ENCODE assay signal across 11 mouse cellular contexts in the genomic region with DNA sequence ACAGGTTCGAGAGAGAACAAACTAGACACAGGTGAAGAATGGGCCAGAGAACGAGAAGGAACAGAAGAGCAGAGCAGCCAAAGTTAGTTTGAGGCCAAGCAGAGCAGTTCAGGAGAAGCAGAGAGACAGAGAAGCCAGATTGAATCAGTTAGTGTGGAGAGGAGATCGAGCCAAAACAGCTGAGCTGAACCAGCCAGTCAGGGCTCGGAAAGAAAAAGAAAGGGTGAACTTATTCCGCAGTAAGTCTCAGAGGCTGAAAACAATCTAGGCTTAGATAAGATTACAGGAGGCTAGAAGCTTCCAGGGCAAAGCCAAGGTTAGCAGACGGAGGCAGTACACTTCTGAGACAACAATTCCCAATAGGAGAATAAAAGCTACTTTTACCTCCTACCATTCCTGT. TPM values are rescaled to one million over a fixed set of nuclear protein-coding genes. Genes with fewer than 3 reads are reported as not detected.
DNase-seq lines count a peak whose midpoint lies in the region; ATAC-seq and TF ChIP-seq lines count a peak whose summit lies in the region.
"Had no signal": no experiment of that assay in that cellular context is flagged by ENCODE, and none has a peak within 500 bp of the region (broad histone marks: within the 10 kb centered on the region; RNA-seq: fewer than 3 reads in every experiment).

No protein-coding gene starts in this region.

- H3K9me3 ChIP-seq in lung, postnatal 0 days (ENCODE audit: low read length): no peaks in the 10 kb centered on the region

- intact Hi-C loops in left cerebral cortex, postnatal 4 days (cut with DNase I): no loop called here

- no peak for TF ChIP-seq CTCF in lung, adult 2 months (IDR thresholded peaks at IDR 0.05; ENCODE audit: insufficient read depth, low read length)
- no peak for TF ChIP-seq CTCF in lung, postnatal 0 days (IDR thresholded peaks at IDR 0.05)

- H3K4me3 ChIP-seq in lung, adult 2 months (replicated peaks; ENCODE audit: extremely low read depth, low read depth, low read length): no peak overlapping the region
- H3K4me3 ChIP-seq in lung, postnatal 0 days (ENCODE audit: low read depth, low read length): no peak overlapping the region

- H3K27ac ChIP-seq in lung, postnatal 0 days (ENCODE audit: low read length): no peak overlapping the region

- TF ChIP-seq POLR2A in lung, adult 2 months (IDR thresholded peaks at IDR 0.05; ENCODE audit: borderline replicate concordance, extremely low read depth, low read depth, low read length): peak; percentile 5; the same call in 1 of the 2 replicates

- WGBS in lung, adult 2 months: 53% methylated on average over 6 of the region's 6 CpGs
- 57% methylated on average over 6 of the region's 6 CpGs for WGBS in lung, postnatal 0 days

- H3K36me3 ChIP-seq in lung, postnatal 0 days (ENCODE audit: insufficient read depth, low read length): no peaks in the 10 kb centered on the region
- peaks cover 3% of the 10 kb centered on the region; the same call in 1 of the 2 replicates for H3K36me3 ChIP-seq in splenic B cell, adult 2 months (ENCODE audit: control insufficient read depth, insufficient read depth, low read length, poor library complexity, severe bottlenecking)

- H3K9ac ChIP-seq in lung, postnatal 0 days (replicated peaks; ENCODE audit: low read depth): no peak overlapping the region

- no peak overlapping the region for H3K4me2 ChIP-seq in lung, postnatal 0 days (replicated peaks; ENCODE audit: low read depth, low read length)

- TF ChIP-seq EP300 in lung, postnatal 0 days (IDR thresholded peaks at IDR 0.05): no peak

- H3K27me3 ChIP-seq in lung, postnatal 0 days (replicated peaks; ENCODE audit: insufficient read depth, low read length): no peaks in the 10 kb centered on the region
- no peaks in the 10 kb centered on the region for H3K27me3 ChIP-seq in splenic B cell, adult 2 months (ENCODE audit: control insufficient read depth, insufficient read depth, low read length, poor library complexity, severe bottlenecking)

- peak; percentile 34 for DNase-seq in adrenal gland, postnatal 10 days
- DNase-seq in adrenal gland, postnatal 4 days (ENCODE audit: low spot score in 2 of 2): no peak
- no peak for DNase-seq in lung, adult 2 months
- DNase-seq in lung, postnatal 0 days (ENCODE audit: low spot score): no peak
- DNase-seq in induced T-regulatory cell, adult 2 months (ENCODE audit: low read depth): peak; percentile 47
- DNase-seq in splenic B cell, adult 2 months (ENCODE audit: low read depth, low spot score): peak; percentile 16
- DNase-seq in layer of hippocampus, postnatal 14 days (ENCODE audit: low spot score in 2 of 2): no peak
- DNase-seq in left cerebral cortex, postnatal 4 days: no peak
- DNase-seq: cerebellum, adult 18-20 months; layer of hippocampus, adult 9-11 months had no signal

- no peak for ATAC-seq in lung, postnatal 0 days

- H3K4me1 ChIP-seq in lung, adult 2 months (ENCODE audit: control insufficient read depth, insufficient read depth, low read length): no peaks in the 10 kb centered on the region; the same call in 1 of the 2 replicates
- no peaks in the 10 kb centered on the region for H3K4me1 ChIP-seq in lung, postnatal 0 days (ENCODE audit: insufficient read depth, low read depth, low read length)

RNA-seq across cellular contexts. Expression of gene Cep85, which starts 21.9 kb away (rescaled TPM):
- total RNA-seq in adrenal gland, postnatal 10 days (2021): 10 to 100 TPM; 20.8 to 28.2 TPM
- total RNA-seq in adrenal gland, postnatal 4 days (2021): 10 to 100 TPM; 26.1 to 26.6 TPM
- 17.1 and 30.2 TPM in 2 replicates for polyA plus RNA-seq in lung, adult 2 months (2012; rRNA removed)
- 36.6 and 74.1 TPM in 2 replicates for polyA plus RNA-seq in lung, postnatal 0 days (2015; fragmentation: Nextera tagmentation; extraction: Ambion mirVana)
- total RNA-seq in layer of hippocampus, postnatal 14 days (2021): 10 to 100 TPM; 14.4 to 15.2 TPM
- 10 to 100 TPM; 11.2 to 17.0 TPM for total RNA-seq in left cerebral cortex, postnatal 4 days (2021)

RNA-seq across cellular contexts. Expression of gene Sh3bgrl3, which starts 36.4 kb away (rescaled TPM):
- 100 to 1,000 TPM in 1 of 2 experiments, 10 to 100 TPM in 1; 94.4 to 103 TPM for total RNA-seq in adrenal gland, postnatal 10 days (2021)
- total RNA-seq in adrenal gland, postnatal 4 days (2021): 100 to 1,000 TPM; 108 to 111 TPM
- 654 and 703 TPM in 2 replicates for polyA plus RNA-seq in lung, adult 2 months (2012; rRNA removed)
- polyA plus RNA-seq in lung, postnatal 0 days (2015; fragmentation: Nextera tagmentation; extraction: Ambion mirVana): 476 and 513 TPM in 2 replicates
- total RNA-seq in layer of hippocampus, postnatal 14 days (2021): 100 to 1,000 TPM; 271 to 295 TPM
- 100 to 1,000 TPM; 214 to 231 TPM for total RNA-seq in left cerebral cortex, postnatal 4 days (2021)

RNA-seq across cellular contexts. Expression of gene Gm7534, which starts 37.8 kb away (rescaled TPM):
- total RNA-seq in adrenal gland, postnatal 10 days (2021): not detected
- total RNA-seq in adrenal gland, postnatal 4 days (2021): not detected
- not detected in 2 replicates for polyA plus RNA-seq in lung, adult 2 months (2012; rRNA removed)
- polyA plus RNA-seq in lung, postnatal 0 days (2015; fragmentation: Nextera tagmentation; extraction: Ambion mirVana): not detected in 2 replicates
- not detected for total RNA-seq in layer of hippocampus, postnatal 14 days (2021)
- not detected for total RNA-seq in left cerebral cortex, postnatal 4 days (2021)
- total RNA-seq: hematopoietic stem cell, adult 5-6 weeks had no signal

Comparison
In these comparisons a context has a peak if more than half of its experiments do, and no peak if none do; other contexts are left out.
1. DNase-seq: peak in adrenal gland, postnatal 10 days (single experiment), induced T-regulatory cell, adult 2 months (single experiment) and splenic B cell, adult 2 months (single experiment); none in adrenal gland, postnatal 4 days (0 of 2), lung, adult 2 months (single experiment), lung, postnatal 0 days (single experiment), layer of hippocampus, postnatal 14 days (0 of 2) and left cerebral cortex, postnatal 4 days (single experiment).